Mouse (Mus musculus) hindbrain, embryonic 16.5 days (tissue): ENCODE results near the gene Gm12830. TPM values are rescaled to one million over a fixed set of nuclear protein-coding genes. Genes with fewer than 3 reads are reported as not detected.

Experiments
- ATAC-seq: fragments of 200-750 bp; cut with Nextera tagmentation; 2 replicates; pipeline ENCODE4 v1.8.0; 2017; ENCODE audit warnings: moderate TSS enrichment, moderate library complexity
- H3K27ac ChIP-seq: fragments of 300-500 bp; sonication (generic); 2 replicates; pipeline ENCODE4 v1.5.1; 2014; ENCODE audit warnings: low read depth, mild to moderate bottlenecking, control low read depth, low read length, moderate library complexity
- H3K27me3 ChIP-seq: fragments of 300-500 bp; sonication (generic); replicated peaks from 2 replicates; pipeline ENCODE4 v1.6.1; 2014; ENCODE audit warnings: low read length; ENCODE audit not compliant: control insufficient read depth, insufficient read depth
- H3K36me3 ChIP-seq: fragments of 300-500 bp; sonication (generic); 2 replicates; pipeline ENCODE4 v1.6.1; 2014; ENCODE audit warnings: mild to moderate bottlenecking, low read length, moderate library complexity, mixed read lengths; ENCODE audit not compliant: control insufficient read depth, insufficient read depth
- H3K4me1 ChIP-seq: fragments of 300-500 bp; sonication (generic); 2 replicates; pipeline ENCODE4 v1.6.1; 2014; ENCODE audit warnings: low read depth, low read length; ENCODE audit not compliant: control insufficient read depth, insufficient read depth
- H3K4me2 ChIP-seq: fragments of 300-500 bp; sonication (generic); 2 replicates; pipeline ENCODE4 v1.6.1; 2014; ENCODE audit warnings: mild to moderate bottlenecking, low read length, control low read depth, moderate library complexity
- H3K4me3 ChIP-seq: fragments of 300-500 bp; sonication (generic); 2 replicates; pipeline ENCODE4 v1.5.1; 2014; ENCODE audit warnings: mild to moderate bottlenecking, low read length, control low read depth, moderate library complexity
- H3K9ac ChIP-seq: fragments of 300-500 bp; sonication (generic); 2 replicates; pipeline ENCODE4 v1.6.1; 2014; ENCODE audit warnings: low read depth, mild to moderate bottlenecking, control low read depth, low read length, moderate library complexity
- H3K9me3 ChIP-seq: fragments of 300-500 bp; sonication (generic); 2 replicates; pipeline ENCODE4 v1.6.1; 2014; ENCODE audit warnings: mild to moderate bottlenecking, low read length, moderate library complexity; ENCODE audit not compliant: control insufficient read depth
- WGBS: fragments of 180-500 bp; shearing (Covaris S2); extraction: QIAGEN DNeasy Blood & Tissue Kit; methylation state at CpG from one replicate; pipeline ENCODE4 v1.1.7; 2014; 5-methylcytosine and 5-hydroxymethylcytosine counted together
- polyA plus RNA-seq: library from polyadenylated mRNA; unstranded; fragments of >200 nt; fragmentation: Nextera tagmentation; extraction: Ambion mirVana; gene quantifications from 2 replicates; pipeline ENCODE4 v1.2.1, GENCODE M21; 2015

The Gm12830 gene
- polyA plus RNA-seq, 1 experiment from 2014 or later = not detected

DNA sequence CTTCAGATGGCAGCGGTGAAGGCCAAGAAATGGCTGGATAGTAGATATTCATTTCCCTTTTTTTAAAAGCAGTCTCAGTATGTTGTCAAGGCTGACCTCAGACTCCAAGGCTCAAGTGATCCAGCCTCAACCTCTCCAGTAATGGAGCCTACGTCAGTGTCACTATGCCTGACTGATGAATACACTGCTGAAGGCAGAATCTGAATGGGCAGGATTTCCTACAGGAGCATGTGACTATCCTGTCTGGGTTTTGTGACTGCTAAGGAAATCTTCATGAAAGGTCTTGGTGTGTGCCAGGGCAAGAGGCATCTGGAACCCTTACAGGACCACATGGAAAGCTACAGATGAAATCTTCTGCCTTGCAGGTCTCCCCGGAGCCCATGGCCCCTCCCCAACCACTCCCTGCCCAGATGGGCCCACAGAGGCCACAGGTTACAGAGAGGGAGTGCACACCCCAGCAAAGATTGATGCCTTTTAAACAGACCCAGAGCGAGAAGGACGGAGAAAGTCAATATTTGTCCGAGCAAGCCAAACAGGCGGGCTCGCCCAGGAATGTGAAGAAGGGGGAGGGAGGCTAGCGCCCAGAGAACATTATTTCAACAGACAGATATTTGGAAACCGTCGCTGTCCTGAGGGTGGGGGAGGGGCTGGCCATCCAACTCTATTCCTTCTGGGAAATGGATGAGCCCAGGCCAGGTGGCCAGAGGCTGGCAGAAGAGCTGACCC is 48.4 kb downstream of the Gm12830 start:
- no peak overlapping the region for H3K4me3 ChIP-seq

DNA sequence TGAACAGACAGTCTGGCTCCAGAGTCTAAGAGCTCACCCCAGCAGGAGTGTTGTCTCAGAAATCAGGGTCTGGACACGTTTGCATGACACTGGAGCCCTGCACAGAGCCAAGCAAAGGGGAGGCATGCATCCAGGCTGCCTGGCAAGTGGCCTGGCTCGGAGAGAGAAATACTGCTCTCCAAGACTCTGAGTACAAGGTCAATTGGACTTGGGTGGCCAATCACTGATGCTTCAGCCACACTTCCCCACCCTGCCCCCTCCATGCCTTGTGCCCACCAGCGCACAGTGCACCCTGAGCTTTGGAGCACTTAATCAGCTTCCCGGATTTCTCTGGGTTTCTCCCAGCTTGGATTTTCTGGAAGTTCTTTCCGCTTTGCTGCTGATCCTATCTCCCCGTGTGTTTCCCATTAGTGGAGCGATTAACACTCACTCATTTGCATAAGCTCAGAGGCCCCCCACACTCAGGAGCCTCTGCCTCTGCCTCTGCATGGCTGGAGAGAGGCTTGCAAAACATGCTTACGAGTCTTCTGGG is 55.0 kb downstream of the Gm12830 start:
- 30% methylated on average over 8 of the region's 8 CpGs for WGBS
- no peak overlapping the region for H3K27ac ChIP-seq
- no peak overlapping the region for H3K4me3 ChIP-seq
- H3K27me3 ChIP-seq = no peaks in the 10 kb centered on the region
- no peaks in the 10 kb centered on the region for H3K4me1 ChIP-seq
- no peaks in the 10 kb centered on the region for H3K9me3 ChIP-seq
- H3K4me2 ChIP-seq = no peak overlapping the region
- H3K9ac ChIP-seq = no peak overlapping the region
- H3K36me3 ChIP-seq = no peaks in the 10 kb centered on the region
- ATAC-seq = peak; percentile 80

More for the DNA sequence above, 48.4 kb downstream of the Gm12830 start:
- Histone ChIP-seq H3K4me1 (no peaks in the 10 kb centered on the region), H3K36me3 (no peaks in the 10 kb centered on the region), H3K27ac (no peak overlapping the region), H3K4me2 (no peak overlapping the region), H3K27me3 (no peaks in the 10 kb centered on the region), H3K9me3 (no peaks in the 10 kb centered on the region), H3K9ac (no peak overlapping the region)
- 59% methylated on average over 11 of the region's 11 CpGs for WGBS
- no peak for ATAC-seq

DNA sequence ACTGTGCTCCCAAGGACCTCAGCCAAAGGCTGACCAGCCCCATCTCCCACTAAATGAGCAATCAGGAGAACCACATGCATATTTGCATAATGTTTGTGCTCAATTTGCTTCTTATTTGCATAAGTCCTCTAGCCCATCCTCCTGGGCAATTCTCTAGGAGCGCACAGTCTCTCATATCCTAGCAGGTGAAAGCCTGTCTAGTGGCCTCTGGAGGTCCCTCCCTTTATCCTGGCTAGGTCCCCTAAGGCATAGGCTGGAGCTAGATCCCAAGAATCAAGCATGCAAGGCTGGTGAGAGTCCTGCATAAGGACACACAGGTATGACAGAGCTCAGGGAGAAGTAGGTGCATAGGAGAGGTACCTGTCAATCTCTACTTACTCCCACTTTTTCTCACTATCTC is 60.7 kb downstream of the Gm12830 start:
- H3K36me3 ChIP-seq = no peaks in the 10 kb centered on the region
- H3K9me3 ChIP-seq = no peaks in the 10 kb centered on the region
- no peaks in the 10 kb centered on the region for H3K27me3 ChIP-seq
- no peak overlapping the region for H3K4me2 ChIP-seq
- WGBS = 82% methylated on average over 1 of the region's 1 CpGs
- H3K4me3 ChIP-seq = no peak overlapping the region
- H3K27ac ChIP-seq = no peak overlapping the region
- no peak for ATAC-seq
- H3K4me1 ChIP-seq = no peaks in the 10 kb centered on the region
- H3K9ac ChIP-seq = no peak overlapping the region

- Histone ChIP-seq H3K4me1 (no peaks in the 10 kb centered on the region), H3K4me2 (no peak overlapping the region), H3K9me3 (no peaks in the 10 kb centered on the region), H3K36me3 (no peaks in the 10 kb centered on the region), H3K9ac (no peak overlapping the region), H3K27ac (no peak overlapping the region), H3K27me3 (peaks cover 33% of the 10 kb centered on the region), H3K4me3 (no peak overlapping the region)
- ATAC-seq = no peak
- 14% methylated on average over 4 of the region's 4 CpGs for WGBS
Observed at GRCm38 (mm10) chr4:114897853-114898252, 76.3 kb downstream of the Gm12830 start.

GRCm38 (mm10) chr4:114899885-114900284 is 78.4 kb downstream of the Gm12830 start:
- Histone ChIP-seq H3K9me3 (no peaks in the 10 kb centered on the region), H3K4me2 (no peak overlapping the region), H3K27ac (no peak overlapping the region), H3K36me3 (no peaks in the 10 kb centered on the region), H3K9ac (no peak overlapping the region), H3K4me1 (no peaks in the 10 kb centered on the region), H3K27me3 (peaks cover 44% of the 10 kb centered on the region), H3K4me3 (no peak overlapping the region)
- WGBS = 11% methylated on average over 3 of the region's 3 CpGs
- ATAC-seq = no peak

DNA sequence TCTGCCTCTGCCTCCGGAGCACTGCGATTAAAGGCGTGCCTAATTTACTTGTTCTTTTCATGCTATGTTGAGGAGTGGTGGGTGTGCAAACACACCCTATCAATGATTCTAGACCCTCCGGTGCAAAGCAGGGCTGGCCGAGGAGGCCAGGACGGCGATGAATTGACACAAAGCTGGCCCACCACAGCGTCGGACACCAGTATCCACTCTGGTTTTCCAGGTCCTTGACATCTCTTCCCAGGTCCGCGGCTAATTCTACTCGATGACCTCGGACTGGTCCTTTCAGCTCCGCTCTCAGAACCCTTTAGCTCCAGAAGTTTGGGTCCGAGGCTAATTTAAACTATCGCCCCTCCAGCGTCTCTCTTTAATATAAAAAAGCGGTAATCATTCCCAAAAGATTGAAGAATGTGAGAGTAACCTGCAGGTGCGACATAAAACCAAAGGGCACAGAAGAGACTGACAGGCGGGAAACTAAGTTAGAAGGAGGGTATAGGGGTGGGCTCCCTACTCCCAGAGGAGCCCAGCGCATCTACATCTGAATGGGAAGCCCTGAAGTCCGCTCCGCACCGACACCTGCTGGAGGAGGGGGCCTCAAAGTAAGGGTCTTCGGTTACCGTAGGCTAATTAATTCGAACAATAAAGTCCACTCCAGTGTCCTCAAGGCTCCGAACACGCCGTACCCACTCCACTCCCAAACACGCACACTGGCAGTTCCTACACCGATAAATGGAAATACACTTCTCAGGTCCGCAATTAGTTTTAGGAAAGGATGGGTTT is 79.5 kb downstream of the Gm12830 start:
- no peak overlapping the region for H3K4me2 ChIP-seq
- H3K36me3 ChIP-seq = no peaks in the 10 kb centered on the region
- H3K9me3 ChIP-seq = no peaks in the 10 kb centered on the region
- no peak for ATAC-seq
- no peaks in the 10 kb centered on the region for H3K4me1 ChIP-seq
- WGBS = 2% methylated on average over 33 of the region's 33 CpGs
- H3K27me3 ChIP-seq = peaks cover 55% of the 10 kb centered on the region
- H3K27ac ChIP-seq = no peak overlapping the region
- H3K9ac ChIP-seq = no peak overlapping the region
- H3K4me3 ChIP-seq = no peak overlapping the region

DNA sequence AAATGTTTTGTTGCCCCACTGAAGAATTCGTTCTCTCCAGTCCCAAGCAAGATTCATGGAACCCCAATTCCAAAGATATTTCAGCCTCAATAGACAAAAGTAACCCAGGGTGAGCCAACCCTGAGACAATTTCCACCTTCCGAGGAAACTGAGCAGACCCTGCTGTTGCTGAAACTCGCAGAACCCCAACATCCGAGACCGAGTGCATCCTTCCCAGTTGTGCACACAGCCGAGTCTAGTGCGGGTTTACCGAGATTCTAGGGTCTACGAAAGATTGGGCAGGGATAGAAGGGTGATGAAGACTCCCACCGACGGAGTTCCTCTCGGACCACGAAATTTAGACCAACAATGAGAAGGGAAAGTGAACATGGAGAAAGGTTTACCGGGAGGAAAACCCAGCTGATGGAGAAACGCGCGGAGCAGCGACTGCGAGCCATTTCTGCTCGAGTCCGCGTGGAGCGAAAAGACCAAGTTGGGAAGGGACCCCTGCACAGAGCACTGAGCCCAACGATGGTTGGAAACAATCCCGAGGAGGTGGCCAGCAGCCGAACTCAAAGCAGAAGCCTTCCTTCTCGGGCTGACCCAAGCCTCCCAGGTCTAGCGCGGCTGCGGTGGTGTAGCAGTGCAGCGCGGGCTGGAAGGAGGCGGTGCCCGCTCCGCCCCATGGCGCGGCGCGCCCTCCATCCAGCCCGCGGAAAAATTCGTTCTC is 80.3 kb downstream of the Gm12830 start:
- no peak for ATAC-seq
- peaks cover 59% of the 10 kb centered on the region for H3K27me3 ChIP-seq
- no peak overlapping the region; the same call in 1 of the 2 replicates for H3K4me2 ChIP-seq
- under 1% methylated on average over 42 of the region's 42 CpGs for WGBS
- H3K9me3 ChIP-seq = no peaks in the 10 kb centered on the region
- H3K9ac ChIP-seq = no peak overlapping the region
- no peak overlapping the region for H3K4me3 ChIP-seq
- H3K27ac ChIP-seq = no peak overlapping the region
- H3K4me1 ChIP-seq = no peaks in the 10 kb centered on the region
- H3K36me3 ChIP-seq = no peaks in the 10 kb centered on the region

DNA sequence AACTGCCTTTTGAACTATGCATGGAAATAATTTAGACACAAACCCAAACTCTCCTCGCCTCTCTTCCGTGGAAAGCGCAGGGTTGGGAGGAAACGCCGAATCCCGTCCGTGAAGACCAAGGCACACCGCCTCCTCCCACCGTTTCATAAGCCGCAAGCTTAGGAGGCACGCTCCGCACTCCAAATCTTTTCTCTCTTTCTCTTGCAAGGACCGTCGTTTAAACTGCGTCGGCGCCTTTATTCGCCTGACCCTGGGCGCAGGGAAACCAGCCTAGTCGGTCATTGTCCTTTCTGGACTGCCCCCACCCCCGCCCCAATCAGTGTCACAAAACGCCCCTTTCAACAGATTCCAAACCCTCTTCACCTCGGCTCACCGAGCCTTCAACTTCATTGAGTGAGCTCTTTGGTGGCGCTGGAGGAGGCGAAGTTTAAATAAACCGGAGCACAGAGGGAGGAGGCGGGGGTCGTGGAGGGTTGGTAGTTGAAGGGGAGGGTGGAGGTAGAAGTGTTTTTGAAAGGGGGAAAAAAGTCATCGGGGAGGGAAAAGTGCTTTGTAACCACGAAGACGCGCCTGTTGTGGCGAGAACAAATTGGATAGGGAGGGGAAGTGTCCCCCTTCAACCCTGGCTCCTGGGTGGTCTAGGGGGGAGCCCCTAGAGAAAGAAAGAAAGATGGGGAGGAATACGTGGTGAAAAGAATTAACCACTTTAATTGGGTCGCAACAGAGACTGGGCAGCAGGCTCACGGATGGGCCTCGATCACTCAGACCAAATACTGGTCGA is 81.3 kb downstream of the Gm12830 start:
- H3K4me3 ChIP-seq = no peak overlapping the region
- WGBS = 1% methylated on average over 39 of the region's 39 CpGs
- H3K4me1 ChIP-seq = peaks cover 3% of the 10 kb centered on the region; the same call in 1 of the 2 replicates
- no peaks in the 10 kb centered on the region for H3K36me3 ChIP-seq
- H3K9ac ChIP-seq = no peak overlapping the region
- ATAC-seq = no peak
- peaks cover 59% of the 10 kb centered on the region for H3K27me3 ChIP-seq
- H3K4me2 ChIP-seq = no peak overlapping the region
- H3K27ac ChIP-seq = no peak overlapping the region
- no peaks in the 10 kb centered on the region for H3K9me3 ChIP-seq
